Mouse (Mus musculus) testis, adult 2 months (tissue): ENCODE results near the gene Slc12a6.

Source experiments
- CTCF ChIP-seq: fragments of 200-500 bp; IDR thresholded peaks from 2 replicates; pipeline ENCODE4 v1.5.1; 2012; ENCODE audit warnings: low read depth, mild to moderate bottlenecking, inconsistent platforms, low read length, moderate library complexity; ENCODE audit not compliant: control insufficient read depth, insufficient read depth, insufficient replicate concordance
- POLR2A ChIP-seq: fragments of 200-500 bp; IDR thresholded peaks from 2 replicates; pipeline ENCODE4 v1.6.1; 2012; ENCODE audit warnings: low read depth, mild to moderate bottlenecking, inconsistent platforms, low read length, moderate library complexity; ENCODE audit not compliant: control insufficient read depth

- TF ChIP-seq CTCF (no peak), POLR2A (no peak)
Measured at GRCm38 (mm10) chr2:112249780-112250453, 15.7 kb upstream of the Slc12a6 start.
